Mouse (Mus musculus) cerebellum, postnatal 14 days (tissue): ENCODE data around the gene Gm17268.

Source experiments
- DNase-seq, 2 experiments: peaks; one replicate each; pipeline ENCODE4 v3.0.0; 2021; ENCODE audit warnings: mixed read lengths in 2 of 2

The Gm17268 gene

GRCm38 (mm10) chr11:82030171-82030570 is 8.2 kb downstream of the Gm17268 start:
- DNase-seq: no peak

- no peak for DNase-seq
Observed at GRCm38 (mm10) chr11:82023769-82024168, 14.6 kb downstream of the Gm17268 start.

GRCm38 (mm10) chr11:82022504-82023056 is 15.8 kb downstream of the Gm17268 start:
- no peak for DNase-seq

GRCm38 (mm10) chr11:82021406-82021805 is 17.0 kb downstream of the Gm17268 start:
- DNase-seq: no peak

GRCm38 (mm10) chr11:82019793-82020192 is 18.6 kb downstream of the Gm17268 start:
- DNase-seq: no peak

- DNase-seq: no peak
Observed at GRCm38 (mm10) chr11:82019389-82019788, 19.0 kb downstream of the Gm17268 start.

GRCm38 (mm10) chr11:82016181-82016780 is 22.1 kb downstream of the Gm17268 start:
- no peak for DNase-seq

- DNase-seq: no peak
Observed at GRCm38 (mm10) chr11:82015066-82015465, 23.3 kb downstream of the Gm17268 start.

GRCm38 (mm10) chr11:82013756-82014155 is 24.6 kb downstream of the Gm17268 start:
- DNase-seq: no peak

GRCm38 (mm10) chr11:82011411-82012193 is 26.8 kb downstream of the Gm17268 start:
- DNase-seq: no peak

- no peak for DNase-seq
Observed at GRCm38 (mm10) chr11:82010115-82010514, 28.2 kb downstream of the Gm17268 start.

GRCm38 (mm10) chr11:82006796-82007423 is 31.5 kb downstream of the Gm17268 start:
- no peak for DNase-seq

GRCm38 (mm10) chr11:82004810-82005209 is 33.6 kb downstream of the Gm17268 start:
- DNase-seq: no peak

- DNase-seq: no peak
Observed at GRCm38 (mm10) chr11:82000581-82000980, 37.8 kb downstream of the Gm17268 start.

GRCm38 (mm10) chr11:81999469-81999868 is 38.9 kb downstream of the Gm17268 start:
- DNase-seq: no peak

GRCm38 (mm10) chr11:81998646-81999045 is 39.7 kb downstream of the Gm17268 start:
- no peak for DNase-seq

- no peak for DNase-seq
Observed at GRCm38 (mm10) chr11:81997085-81997484, 41.3 kb downstream of the Gm17268 start.

GRCm38 (mm10) chr11:81996172-81996841 is 42.1 kb downstream of the Gm17268 start:
- peak; percentile 84 to 87 for DNase-seq

- peak; percentile 84 to 89 for DNase-seq
Observed at GRCm38 (mm10) chr11:81983146-81983545, 55.2 kb downstream of the Gm17268 start.

- DNase-seq: no peak
Observed at GRCm38 (mm10) chr11:81982191-81982590, 56.2 kb downstream of the Gm17268 start.
